Mouse (Mus musculus) adrenal gland, postnatal 36 days (tissue): ENCODE measurements around the gene Kdm2b. TPM values are rescaled to one million over a fixed set of nuclear protein-coding genes. Genes with fewer than 3 reads are reported as not detected.
A peak's percentile ranks its signal among the peaks of the same experiment; 100 is the strongest.
"Not testable (repeated sequence)": the region's sequence is repeated elsewhere in the genome, so short reads cannot be mapped to it uniquely, and the experiment has no call there.

Experiments used
- DNase-seq, 2 experiments: peaks; one replicate each; pipeline ENCODE4 v3.0.0; 2021; ENCODE audit warnings: mixed read lengths in 1 of 2
- total RNA-seq, 2 experiments: library from RNA; stranded (reverse); gene quantifications; 2 replicates each; pipeline ENCODE4 v1.2.3; 2021

The Kdm2b gene
- total RNA-seq, 2 experiments from 2014 or later, result 13.4 to 14.7 TPM

DNA sequence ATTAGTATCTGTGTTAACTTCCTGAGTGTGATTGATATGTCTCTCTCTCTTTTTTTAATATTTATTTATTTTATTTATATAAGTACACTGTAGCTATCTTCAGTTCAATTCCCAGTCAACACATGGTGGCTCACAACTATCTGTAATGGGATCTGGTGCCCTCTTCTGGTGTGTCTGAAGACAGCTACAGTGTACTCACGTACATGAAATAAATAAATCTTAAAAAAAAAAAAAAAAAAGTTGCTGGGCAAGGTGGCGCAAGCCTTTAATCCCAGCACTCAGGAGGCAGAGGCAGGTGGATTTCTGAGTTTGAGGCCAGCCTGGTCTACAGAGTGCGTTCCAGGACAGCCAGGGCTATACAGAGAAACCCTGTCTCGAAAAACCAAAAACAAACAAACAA, 14.9 kb downstream of the Kdm2b start:
- DNase-seq, result not testable (repeated sequence)

DNA sequence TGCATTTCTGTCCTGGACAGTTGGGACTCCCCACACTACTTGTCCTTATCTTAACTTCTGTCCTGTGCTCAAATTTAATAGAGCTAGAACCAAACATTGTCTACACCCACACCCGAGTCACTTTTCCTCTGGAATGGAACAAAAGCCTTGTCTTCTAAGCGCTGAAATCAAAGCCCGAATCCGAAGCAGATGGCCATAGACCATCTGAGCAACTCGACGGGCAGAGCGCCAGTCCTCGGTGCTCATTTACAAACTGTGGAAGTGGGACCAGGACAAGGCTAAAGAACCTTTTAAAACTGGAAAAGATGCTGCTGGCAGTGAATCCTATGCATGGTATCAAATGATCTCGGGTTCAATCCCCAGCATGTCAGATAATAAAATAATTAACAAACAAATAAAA, 17.5 kb downstream of the Kdm2b start:
- DNase-seq, result no peak

DNA sequence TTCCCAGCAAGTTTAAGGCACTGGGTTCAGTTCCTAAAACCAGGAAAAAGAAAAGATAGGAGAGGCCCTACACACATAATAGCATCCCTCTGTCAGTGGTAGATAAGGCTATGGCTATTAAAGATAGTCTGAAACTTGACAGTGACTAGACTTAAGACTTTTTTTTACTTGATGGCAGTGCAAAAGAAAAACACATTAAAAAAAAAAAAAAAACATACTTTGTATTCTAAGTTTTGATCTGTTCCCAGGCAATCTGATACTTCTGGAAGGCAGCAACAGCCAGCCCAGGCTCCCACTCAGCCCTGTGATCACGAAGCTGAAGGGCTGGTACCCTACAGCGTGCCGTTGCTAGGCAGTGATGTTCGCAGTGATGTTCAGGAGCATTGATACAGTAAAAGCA, 18.2 kb downstream of the Kdm2b start:
- DNase-seq, result no peak

DNA sequence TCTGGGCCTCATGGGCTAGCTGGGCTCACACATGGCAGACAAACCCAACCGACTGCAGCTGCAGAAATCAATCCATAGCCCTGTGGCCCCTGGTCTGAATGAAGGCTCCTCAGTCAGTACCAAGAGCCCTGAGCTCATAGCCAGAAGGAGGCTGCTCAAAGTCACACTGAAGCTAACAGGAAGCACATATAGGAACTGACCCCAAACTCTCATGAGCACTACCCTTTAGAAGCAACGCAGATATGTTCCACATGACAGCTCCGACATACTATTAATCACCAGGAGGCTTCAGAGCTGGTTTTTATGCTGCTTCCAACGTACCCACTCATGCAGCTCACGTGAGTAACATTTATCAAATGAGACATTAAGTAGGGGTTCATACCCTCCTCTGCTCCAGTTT, 19.6 kb downstream of the Kdm2b start:
- no peak for DNase-seq

DNA sequence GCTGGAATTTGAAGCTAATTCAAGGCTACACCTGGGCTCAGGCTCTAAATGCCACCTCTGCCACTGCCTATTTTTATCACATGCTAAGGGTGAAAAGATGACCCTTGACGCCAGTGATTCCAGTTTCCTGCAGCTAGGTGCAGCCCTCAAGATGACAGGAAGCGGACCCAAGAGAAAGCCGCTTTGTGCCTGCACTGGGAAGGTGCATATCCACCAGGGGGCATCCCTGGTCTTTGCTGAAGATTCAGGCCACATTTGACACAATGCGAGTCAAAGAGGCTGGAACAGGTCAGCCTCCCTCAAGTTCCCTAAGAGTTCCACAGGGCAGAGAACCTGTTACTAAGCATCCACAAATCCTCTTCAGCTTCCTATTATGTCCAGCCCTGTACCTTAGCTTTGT, 21.3 kb downstream of the Kdm2b start:
- peak; percentile 73 to 86 for DNase-seq

DNA sequence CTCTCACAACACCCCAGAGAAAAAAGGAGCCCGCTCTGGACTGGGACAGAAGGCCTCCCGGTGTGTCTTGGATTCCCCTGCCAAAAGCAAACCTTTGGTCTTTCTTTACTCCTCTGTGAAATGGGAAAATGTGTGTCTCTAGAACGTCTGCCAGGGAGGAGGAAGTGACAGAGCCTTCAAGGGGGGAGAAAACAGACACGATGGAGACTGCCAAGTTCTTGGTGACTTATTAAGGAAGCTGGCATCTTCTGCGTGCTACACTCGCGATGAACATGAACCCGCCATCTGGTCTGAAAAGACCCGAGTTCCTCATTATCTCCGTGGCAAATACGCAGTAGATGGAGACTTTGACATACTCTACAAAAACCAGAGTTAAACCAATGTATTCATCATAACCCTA, 24.2 kb downstream of the Kdm2b start:
- no peak for DNase-seq

DNA sequence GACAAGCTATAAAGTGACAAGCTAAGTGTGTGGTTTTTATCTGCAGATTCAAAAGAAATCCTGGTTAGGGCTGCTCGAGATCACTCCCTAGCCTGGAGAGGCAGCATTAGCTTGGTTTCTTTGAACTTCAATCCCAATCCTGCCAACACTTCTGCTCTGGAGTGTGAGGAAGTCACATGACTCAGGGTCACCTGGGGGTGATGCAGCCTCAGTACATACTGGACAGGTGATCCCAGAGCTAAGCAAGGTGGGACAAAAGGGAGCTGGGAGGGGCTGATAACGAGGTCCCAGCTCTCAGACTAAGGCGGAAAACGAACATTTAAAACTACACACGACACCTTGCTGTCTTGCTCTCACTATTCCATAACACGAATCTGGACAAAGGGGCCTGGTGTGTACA, 24.8 kb downstream of the Kdm2b start:
- DNase-seq, result no peak

DNA sequence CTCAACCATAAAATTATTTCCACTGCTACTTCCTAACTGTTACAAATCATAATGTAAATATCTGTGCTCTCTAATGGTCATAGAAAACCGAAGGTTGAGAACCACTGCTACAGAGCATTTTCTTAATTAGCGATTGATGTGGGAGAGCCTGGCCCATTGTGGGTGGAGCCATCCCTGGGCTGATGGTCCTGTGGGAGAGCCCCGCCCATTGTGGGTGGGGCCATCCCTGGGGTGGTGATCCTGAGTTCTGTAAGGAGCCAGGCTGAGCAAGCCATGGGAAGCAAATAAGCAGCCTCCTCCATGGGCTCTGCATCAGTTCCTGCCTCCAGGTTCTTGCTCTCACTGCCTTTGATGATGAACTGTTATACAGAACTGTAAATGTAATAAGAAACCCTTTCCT, 27.7 kb downstream of the Kdm2b start:
- peak; percentile 7 to 33 for DNase-seq

DNA sequence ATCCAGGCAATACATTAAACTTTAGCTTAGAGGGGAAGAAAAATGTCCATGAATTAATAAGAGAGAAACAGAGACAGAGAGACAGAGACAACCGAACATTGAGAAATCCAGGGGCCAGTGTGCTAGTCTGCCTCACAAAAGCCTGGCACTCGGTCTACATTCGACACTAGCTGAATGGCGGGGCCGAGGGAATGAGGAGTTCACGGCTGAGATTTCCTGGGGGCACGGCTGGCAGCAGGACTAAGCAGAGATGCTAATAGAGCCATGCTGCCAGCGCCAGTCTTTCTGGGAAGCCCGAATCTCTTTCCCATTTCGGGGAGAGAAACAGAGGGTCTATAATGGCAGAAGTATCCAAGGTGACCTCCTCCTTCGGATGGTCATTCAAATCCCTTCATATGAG, 30.2 kb downstream of the Kdm2b start:
- DNase-seq, result no peak

DNA sequence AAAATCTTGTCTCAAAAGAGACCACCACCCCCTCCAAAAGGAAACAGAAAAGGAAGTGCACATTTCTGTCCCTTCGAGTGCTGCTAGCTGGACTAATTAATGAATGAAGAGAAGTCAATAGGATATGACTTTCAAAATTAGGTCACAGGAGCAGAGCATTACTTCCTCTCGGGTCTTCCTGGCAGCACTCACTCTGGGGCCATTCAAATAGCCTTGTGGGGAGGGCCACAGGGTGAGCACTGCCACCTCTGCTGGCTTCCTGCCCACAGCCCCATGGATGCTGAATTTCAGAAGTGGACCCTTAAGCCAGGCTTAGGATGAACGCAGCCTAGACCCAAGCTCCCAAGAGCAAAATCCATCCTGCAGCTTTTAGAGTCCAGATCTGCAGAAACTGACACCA, 33.6 kb downstream of the Kdm2b start:
- DNase-seq, result no peak

DNA sequence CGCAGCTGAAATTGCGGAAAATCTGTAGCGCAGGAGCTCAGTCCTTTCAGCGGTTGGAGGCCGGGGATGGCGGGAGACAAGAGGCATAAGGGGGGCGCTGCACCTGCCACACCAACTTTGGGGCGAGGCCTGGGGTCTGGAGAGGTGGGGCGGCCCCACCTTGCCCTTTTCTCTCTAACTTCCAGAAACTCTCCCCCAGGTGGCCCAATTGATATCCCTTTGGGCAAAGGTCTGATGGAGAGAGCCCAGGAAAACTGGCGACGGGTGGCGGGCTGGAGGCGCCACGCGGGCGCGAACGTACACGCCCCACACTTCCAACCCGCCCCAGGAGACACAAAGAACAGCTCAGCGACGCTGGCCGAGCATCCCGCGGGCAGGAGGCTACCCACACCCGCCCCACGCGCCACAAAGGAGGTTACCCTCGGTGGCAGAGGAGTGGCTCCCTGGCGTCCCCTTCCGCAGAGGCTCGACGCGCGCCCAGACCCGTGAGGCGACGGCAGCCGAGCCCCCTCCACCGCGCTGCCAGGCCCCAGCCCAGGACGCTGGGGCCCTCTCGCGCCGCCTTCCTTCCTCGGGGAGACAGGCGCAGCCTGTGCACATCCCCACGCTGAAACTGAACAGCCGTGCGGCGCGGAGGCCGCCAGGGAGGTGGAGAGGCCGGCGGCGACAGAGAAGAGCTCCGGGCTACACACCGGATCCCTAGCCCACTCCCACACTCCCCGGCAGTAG, 37.5 kb downstream of the Kdm2b start:
- peak; percentile 23 to 32 for DNase-seq

DNA sequence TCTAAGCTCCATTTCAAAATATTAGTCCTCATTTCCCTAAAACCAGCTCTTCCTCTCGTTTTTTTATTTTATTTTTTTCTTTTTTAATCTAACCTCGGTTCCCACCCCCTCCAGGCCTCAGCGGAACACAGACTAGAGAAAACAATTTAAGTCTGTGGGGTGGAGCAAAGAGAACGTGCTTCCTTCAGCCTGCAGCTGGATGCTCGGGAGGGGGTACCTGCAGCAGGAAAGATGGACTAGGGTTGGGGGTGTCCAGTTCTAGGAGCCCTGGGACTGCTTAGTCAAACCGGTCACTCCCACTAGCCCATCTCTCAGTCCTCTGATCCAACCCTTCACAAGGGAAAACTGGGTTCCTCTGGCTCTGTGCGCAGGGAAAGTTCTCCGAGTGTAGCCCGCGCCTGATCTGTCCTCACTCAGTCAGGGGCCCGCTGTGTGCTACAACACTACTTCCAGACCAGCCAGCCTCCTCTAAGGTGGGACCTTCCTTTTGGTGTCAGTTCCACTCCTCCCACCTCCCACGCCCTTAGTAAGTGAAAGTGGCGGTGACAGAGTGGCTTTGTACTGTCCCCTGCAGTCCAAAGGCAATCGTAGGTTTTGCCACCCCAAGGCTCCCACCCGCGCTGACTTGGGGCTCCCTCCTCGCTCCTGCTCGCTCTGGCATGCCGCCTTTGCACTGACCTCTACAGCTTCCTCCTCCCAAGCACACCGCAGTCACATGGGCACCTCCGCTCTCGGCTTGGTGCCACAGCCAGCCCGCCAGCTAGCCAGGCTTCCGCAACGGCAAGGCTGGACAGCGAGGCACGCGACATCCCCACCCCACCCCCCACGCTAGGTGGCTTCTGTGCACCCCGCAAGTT, 38.3 kb downstream of the Kdm2b start:
- peak; percentile 70 to 76 for DNase-seq

DNA sequence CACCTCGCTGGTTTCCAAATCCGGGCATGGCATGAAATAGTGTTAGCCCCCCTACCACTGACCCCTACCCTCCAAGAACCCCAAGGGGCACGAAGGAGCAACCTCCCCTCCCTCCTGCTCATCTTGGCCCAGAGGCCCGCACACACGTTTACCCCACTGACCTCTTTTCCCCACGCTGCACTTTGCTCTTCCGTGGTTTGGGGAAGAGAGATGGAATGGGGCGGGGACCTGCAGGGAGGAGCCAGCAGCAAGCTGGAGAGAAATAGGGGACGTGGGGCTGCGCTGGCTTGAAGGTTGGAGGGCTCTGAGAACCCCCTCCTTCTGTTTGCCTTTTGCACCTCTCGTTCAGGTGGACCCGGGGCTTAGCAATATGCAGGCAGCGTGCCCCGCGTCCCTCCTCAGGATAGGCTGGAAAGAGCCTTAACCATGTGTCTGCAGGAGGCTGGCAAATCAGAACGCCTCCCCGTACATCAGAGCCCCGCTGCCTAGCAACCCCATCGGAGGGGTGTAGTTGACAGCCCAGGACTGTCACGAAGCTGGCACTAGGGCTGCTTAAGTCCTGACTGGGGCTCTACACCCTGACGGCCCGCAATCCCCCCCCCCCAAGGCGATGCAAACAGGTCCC, 39.2 kb downstream of the Kdm2b start:
- DNase-seq, result peak; percentile 32 to 56

DNA sequence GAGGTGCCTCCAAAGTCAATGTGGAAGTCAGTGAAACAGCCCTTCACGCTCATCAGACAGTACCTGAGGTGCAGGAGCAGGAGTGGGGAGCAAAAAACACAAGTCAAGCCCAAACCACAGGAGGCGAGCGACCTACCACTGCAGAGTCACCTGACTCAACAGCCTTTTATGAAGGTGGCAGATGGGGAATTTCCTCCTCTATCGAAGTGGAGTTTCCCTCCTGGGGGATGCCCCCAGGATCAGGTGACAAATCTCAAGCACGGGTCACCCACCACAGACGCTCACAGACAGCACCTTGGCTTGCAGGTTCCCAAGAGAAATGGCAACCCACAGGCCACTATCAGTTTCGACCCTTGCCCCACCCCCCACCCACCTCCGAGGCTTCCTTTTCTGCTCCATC, 40.5 kb downstream of the Kdm2b start:
- DNase-seq, result no peak

DNA sequence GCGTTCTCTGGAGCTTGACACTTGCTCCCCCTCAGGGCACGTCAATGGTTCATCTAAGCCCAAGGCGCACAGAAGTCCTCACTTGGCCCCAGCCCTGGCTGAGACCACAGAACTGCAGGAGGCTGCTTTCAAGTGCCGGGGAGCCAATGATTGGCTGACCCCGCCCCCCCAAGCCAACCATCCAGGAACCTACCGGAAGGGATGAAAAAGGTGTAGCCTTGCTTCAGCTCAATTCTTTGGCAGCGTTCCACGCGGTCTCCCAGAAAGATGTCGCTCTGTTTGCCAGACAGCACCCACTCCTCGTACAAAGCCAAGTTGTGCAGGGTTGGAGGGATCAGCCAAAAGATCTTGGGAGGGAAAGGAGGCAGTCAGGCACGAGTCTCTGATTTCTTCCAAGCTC, 42.1 kb downstream of the Kdm2b start:
- DNase-seq, result no peak

DNA sequence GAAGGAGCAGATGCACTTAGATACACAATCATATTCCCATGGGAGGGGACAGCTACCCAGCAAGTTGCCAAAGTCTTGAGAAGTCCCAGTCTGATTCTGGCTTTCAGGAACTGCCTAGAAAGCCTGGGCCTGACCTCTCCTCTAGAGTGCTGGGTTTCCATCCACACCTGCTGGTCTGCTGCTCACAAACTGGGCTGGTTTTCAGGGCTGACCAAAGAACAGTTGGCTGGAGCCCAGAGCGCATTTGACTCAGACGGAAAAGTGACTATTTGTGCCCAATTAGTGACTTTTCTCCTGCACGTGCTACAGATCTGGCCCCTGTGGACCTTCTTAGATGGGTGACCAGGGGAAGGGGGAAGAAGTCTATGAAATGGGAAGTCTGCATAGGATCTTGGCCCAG, 50.9 kb downstream of the Kdm2b start:
- DNase-seq, result peak in 1 of 2 experiments; percentile 36

DNA sequence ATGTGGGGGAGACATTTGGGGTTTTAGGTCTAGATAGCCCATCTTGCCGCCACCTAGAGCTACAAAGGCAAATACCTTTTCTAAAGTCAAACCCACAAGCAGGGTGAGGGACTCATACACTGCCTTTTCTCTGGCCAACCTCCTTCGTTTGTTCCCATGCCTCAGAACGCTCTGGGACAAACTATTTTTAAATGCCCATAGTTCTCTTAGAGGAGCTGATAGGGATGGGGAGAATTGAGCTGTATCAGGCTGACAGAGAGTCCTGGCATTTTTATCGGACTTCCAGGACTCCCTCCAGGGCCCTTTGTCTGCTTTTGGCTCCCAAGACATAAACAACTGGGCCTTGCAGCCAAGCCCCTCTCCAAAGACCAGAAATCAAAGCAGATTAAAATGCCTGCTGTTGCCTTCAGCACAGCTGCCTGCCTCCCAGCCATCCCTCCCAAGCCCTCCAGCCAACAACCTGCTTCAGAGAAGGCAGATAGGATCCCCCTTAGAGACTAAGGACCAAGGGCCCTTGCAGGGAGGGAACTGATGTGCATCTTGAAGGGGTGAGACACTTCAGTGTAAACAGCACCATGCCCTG, 51.6 kb downstream of the Kdm2b start:
- no peak for DNase-seq

DNA sequence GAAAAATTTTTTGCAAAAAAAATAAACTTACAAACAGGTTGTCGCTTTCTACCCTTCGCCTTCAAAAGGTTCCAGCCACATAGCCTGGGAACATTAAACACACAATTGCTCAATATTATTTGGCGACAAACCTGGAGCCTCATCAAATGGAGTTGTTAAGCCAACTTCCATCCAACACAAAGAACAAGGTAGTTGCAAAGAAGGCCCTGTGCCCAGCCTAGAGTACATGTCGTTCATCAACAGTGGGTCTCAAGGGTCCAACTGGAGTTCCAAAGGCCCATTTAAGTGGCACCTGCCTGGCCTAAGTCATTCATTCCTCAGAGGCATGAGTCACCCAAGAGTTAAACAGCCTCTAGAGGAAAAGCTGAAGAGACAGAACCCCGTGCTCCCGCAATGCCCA, 52.6 kb downstream of the Kdm2b start:
- no peak for DNase-seq

DNA sequence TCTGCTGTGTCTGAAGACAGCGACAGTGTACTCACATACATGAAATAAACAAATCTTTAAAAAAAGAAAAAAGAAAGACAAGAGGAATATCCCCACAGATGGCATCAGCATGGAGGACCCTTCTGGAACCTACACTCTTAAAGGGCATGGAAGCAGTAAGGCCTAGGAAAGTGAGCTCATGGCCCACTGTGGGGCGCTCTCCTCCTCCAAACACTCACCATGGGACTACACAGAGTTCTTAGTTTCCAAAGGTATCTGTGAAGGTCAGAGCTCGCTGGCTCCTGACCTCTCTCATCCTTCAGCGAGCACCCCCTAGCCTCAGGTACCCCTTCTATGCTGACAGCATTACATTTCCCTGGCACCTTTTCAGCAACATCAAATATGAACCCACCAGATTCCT, 53.8 kb downstream of the Kdm2b start:
- DNase-seq, result no peak

DNA sequence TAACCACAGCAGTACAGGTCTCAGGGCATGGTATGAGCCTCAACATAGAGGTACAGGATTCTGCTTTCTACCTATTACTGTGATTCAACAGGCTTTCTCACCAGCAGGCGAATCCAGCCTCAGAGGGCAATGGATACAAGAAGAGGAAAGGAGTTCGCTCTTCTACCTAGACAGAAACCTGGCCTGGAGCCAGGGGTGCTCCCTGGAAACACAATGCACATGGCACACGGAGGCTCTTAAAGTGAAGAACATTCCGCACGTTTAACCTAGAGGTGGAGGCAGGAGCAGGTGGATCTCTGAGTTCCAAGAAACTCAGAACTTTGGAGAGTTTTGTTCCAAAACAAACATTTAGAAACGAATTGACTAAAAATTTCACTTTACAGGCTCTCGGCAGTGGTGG, 58.6 kb downstream of the Kdm2b start:
- peak in 1 of 2 experiments; percentile 42 for DNase-seq

DNA sequence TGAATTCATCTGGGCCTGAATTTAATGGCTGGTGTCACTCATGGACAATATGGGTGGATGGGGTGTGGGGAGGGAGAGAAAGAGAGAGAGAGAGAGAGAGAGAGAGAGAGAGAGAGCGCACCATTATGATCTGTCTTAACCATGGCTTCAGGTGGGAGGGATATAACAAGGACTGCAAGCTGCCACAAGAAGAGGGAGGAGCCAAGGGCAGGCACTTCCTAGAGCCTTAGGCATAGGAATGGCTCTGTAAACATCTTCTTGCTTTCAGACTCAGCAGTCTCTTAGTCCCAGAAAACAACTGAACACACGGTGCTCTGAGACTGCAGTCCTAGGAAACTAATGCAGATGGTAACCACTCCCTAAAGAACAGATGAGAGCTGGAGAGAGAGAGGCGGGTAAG, 61.3 kb downstream of the Kdm2b start:
- DNase-seq, result no peak

DNA sequence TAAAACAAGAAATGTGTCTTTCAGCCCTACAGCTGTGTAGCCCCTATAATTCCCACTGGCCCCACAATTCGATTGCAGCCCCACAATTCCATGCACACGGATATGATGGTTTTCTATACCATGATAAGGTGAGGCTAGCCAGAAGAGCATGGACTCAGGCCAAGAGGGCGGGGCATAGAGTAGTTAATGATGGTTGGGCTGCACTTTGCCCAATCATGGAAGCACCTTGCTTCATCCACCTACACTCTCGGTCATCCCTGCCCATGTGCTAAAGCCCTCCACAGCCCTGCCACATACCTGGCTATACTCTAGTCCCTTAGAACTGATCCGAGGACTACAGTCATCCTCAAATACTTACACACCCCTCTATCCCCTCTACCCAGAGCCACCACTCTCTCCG, 61.9 kb downstream of the Kdm2b start:
- DNase-seq, result no peak

DNA sequence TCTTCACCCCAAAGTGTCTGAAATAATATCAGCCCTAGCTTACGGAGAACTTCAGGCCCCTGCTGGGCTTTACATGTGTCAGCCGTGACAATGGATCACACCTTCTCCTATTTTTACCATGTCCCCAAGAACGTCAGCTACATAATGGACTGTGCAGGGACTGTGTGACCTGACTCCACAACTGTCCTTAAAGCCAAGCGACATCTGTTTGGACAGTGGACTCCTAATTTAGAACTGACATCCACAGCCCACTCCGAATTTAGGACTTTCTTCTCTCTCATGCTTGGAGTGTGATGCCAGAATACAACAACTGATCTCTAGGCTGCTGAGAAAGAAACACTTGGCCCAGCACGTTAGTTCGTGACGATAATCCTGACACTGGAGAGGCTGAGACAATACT, 62.5 kb downstream of the Kdm2b start:
- DNase-seq, result no peak
